Comparison of ENCODE assay signal across 16 mouse cellular contexts in genomic region chr5:143785391-143785790, GRCm38 (mm10). TPM values are rescaled to one million over a fixed set of nuclear protein-coding genes. Genes with fewer than 3 reads are reported as not detected.
A peak's percentile ranks its signal among the peaks of the same experiment; 100 is the strongest.
DNase-seq lines count a peak whose midpoint lies in the region; ATAC-seq and TF ChIP-seq lines count a peak whose summit lies in the region.
"Had no signal": no experiment of that assay in that cellular context is flagged by ENCODE, and none has a peak within 500 bp of the region (broad histone marks: within the 10 kb centered on the region; RNA-seq: fewer than 3 reads in every experiment).

No protein-coding gene starts in this region.

- peak; percentile 6 for DNase-seq in forebrain, embryonic 14.5 days (ENCODE audit: low spot score)
- peak; percentile 21 for DNase-seq in left cerebral cortex, postnatal 4 days
- DNase-seq in left cerebral cortex, postnatal 14 days (ENCODE audit: low spot score in 2 of 2) = no peak
- peak; percentile 24 for DNase-seq in retina, postnatal 1 day
- no peak for DNase-seq in retina, embryonic 14.5 days (ENCODE audit: low spot score)
- DNase-seq in brain, embryonic 14.5 days (ENCODE audit: low read depth) = peak; percentile 15
- DNase-seq: adrenal gland, adult 8-10 months; adrenal gland, postnatal 36 days; cerebellum, adult 2 months; forebrain, postnatal 0 days; gastrocnemius, postnatal 14 days had no signal

- no peak for TF ChIP-seq CTCF in brain, embryonic 14.5 days (IDR thresholded peaks at IDR 0.05; ENCODE audit: borderline replicate concordance, extremely low read depth, insufficient read depth, insufficient read length)

- H3K36me3 ChIP-seq in forebrain, embryonic 14.5 days (ENCODE audit: control insufficient read depth, insufficient read depth, low read length) = no peaks in the 10 kb centered on the region
- no peaks in the 10 kb centered on the region for H3K36me3 ChIP-seq in forebrain, embryonic 13.5 days (ENCODE audit: poor library complexity, severe bottlenecking)
- H3K36me3 ChIP-seq: embryonic facial prominence, embryonic 12.5 days; heart, embryonic 13.5 days had no signal

- no peak overlapping the region for H3K4me2 ChIP-seq in forebrain, embryonic 14.5 days (ENCODE audit: low read length)
- no peak overlapping the region for H3K4me2 ChIP-seq in forebrain, embryonic 13.5 days
- H3K4me2 ChIP-seq: embryonic facial prominence, embryonic 12.5 days; heart, embryonic 13.5 days; hindbrain, embryonic 14.5 days had no signal

- intact Hi-C loops in left cerebral cortex, postnatal 4 days (cut with DNase I) = no loop called here
- intact Hi-C loops in left cerebral cortex, postnatal 14 days (cut with DNase I) = no loop called here

- H3K9ac ChIP-seq in forebrain, embryonic 14.5 days (ENCODE audit: low read length) = no peak overlapping the region
- H3K9ac ChIP-seq in forebrain, embryonic 13.5 days = no peak overlapping the region
- H3K9ac ChIP-seq: embryonic facial prominence, embryonic 12.5 days; forebrain, postnatal 0 days; heart, embryonic 13.5 days; hindbrain, embryonic 14.5 days had no signal

- H3K9me3 ChIP-seq in forebrain, embryonic 14.5 days (replicated peaks; ENCODE audit: control insufficient read depth, low read length) = no peaks in the 10 kb centered on the region
- H3K9me3 ChIP-seq in forebrain, embryonic 13.5 days (replicated peaks) = no peaks in the 10 kb centered on the region
- H3K9me3 ChIP-seq: embryonic facial prominence, embryonic 12.5 days had no signal

- TF ChIP-seq POLR2A in brain, embryonic 14.5 days (IDR thresholded peaks at IDR 0.05; ENCODE audit: borderline replicate concordance, extremely low read depth, insufficient read depth, insufficient read length, poor library complexity, severe bottlenecking) = no peak

- H3K27ac ChIP-seq in forebrain, embryonic 14.5 days (ENCODE audit: low read depth, low read length) = no peak overlapping the region
- no peak overlapping the region for H3K27ac ChIP-seq in forebrain, embryonic 13.5 days
- H3K27ac ChIP-seq: embryonic facial prominence, embryonic 12.5 days; heart, embryonic 13.5 days; hindbrain, embryonic 14.5 days had no signal

- no peaks in the 10 kb centered on the region for H3K4me1 ChIP-seq in forebrain, embryonic 14.5 days (ENCODE audit: control insufficient read depth, insufficient read depth, low read length)
- H3K4me1 ChIP-seq in forebrain, embryonic 13.5 days = no peaks in the 10 kb centered on the region
- H3K4me1 ChIP-seq: embryonic facial prominence, embryonic 12.5 days had no signal

- 79% methylated on average over 6 of the region's 6 CpGs for WGBS in forebrain, embryonic 14.5 days
- WGBS in forebrain, embryonic 13.5 days = 85% methylated on average over 6 of the region's 6 CpGs

- H3K27me3 ChIP-seq in forebrain, embryonic 14.5 days (replicated peaks; ENCODE audit: control insufficient read depth, insufficient read depth, low read length) = no peaks in the 10 kb centered on the region
- H3K27me3 ChIP-seq in forebrain, embryonic 13.5 days = no peaks in the 10 kb centered on the region
- H3K27me3 ChIP-seq: embryonic facial prominence, embryonic 12.5 days; heart, embryonic 13.5 days had no signal

- no peak for ATAC-seq in forebrain, embryonic 14.5 days
- no peak for ATAC-seq in forebrain, embryonic 13.5 days
- ATAC-seq: forebrain, postnatal 0 days; intestine, embryonic 16.5 days had no signal

- H3K4me3 ChIP-seq in forebrain, embryonic 14.5 days (ENCODE audit: low read depth, low read length) = no peak overlapping the region
- no peak overlapping the region for H3K4me3 ChIP-seq in forebrain, embryonic 13.5 days
- H3K4me3 ChIP-seq: embryonic facial prominence, embryonic 12.5 days; heart, embryonic 13.5 days had no signal

RNA-seq across cellular contexts. Expression of gene Eif2ak1, which starts 32.2 kb away (rescaled TPM):
- polyA plus RNA-seq in forebrain, embryonic 14.5 days (2014; fragmentation: Nextera tagmentation; extraction: Ambion mirVana) = 42.5 and 46.9 TPM in 2 replicates
- polyA plus RNA-seq in forebrain, embryonic 13.5 days (2015; fragmentation: Nextera tagmentation; extraction: Ambion mirVana) = 44.9 and 45.6 TPM in 2 replicates
- total RNA-seq in left cerebral cortex, postnatal 4 days (2021) = 10 to 100 TPM; 41.1 to 42.9 TPM
- total RNA-seq in left cerebral cortex, postnatal 14 days (2021) = 10 to 100 TPM; 44.5 to 47.0 TPM
- polyA plus RNA-seq in brain, embryonic 14.5 days (2012; rRNA removed) = 26.1 and 31.8 TPM in 2 replicates

RNA-seq across cellular contexts. Expression of gene Usp42, which starts 53.3 kb away (rescaled TPM):
- polyA plus RNA-seq in forebrain, embryonic 14.5 days (2014; fragmentation: Nextera tagmentation; extraction: Ambion mirVana) = 21.7 and 29.1 TPM in 2 replicates
- 27.4 and 31.1 TPM in 2 replicates for polyA plus RNA-seq in forebrain, embryonic 13.5 days (2015; fragmentation: Nextera tagmentation; extraction: Ambion mirVana)
- 10 to 100 TPM; 40.9 to 43.9 TPM for total RNA-seq in left cerebral cortex, postnatal 4 days (2021)
- total RNA-seq in left cerebral cortex, postnatal 14 days (2021) = 10 to 100 TPM; 21.7 to 25.3 TPM
- 15.0 and 28.2 TPM in 2 replicates for polyA plus RNA-seq in brain, embryonic 14.5 days (2012; rRNA removed)

Comparison
In these comparisons a context has a peak if more than half of its experiments do, and no peak if none do; other contexts are left out.
1. DNase-seq: peak in forebrain, embryonic 14.5 days (single experiment), left cerebral cortex, postnatal 4 days (single experiment), retina, postnatal 1 day (single experiment) and brain, embryonic 14.5 days (single experiment); none in left cerebral cortex, postnatal 14 days (0 of 2) and retina, embryonic 14.5 days (single experiment).